Comparison of ENCODE assay signal across 8 mouse cellular contexts in the genomic region with DNA sequence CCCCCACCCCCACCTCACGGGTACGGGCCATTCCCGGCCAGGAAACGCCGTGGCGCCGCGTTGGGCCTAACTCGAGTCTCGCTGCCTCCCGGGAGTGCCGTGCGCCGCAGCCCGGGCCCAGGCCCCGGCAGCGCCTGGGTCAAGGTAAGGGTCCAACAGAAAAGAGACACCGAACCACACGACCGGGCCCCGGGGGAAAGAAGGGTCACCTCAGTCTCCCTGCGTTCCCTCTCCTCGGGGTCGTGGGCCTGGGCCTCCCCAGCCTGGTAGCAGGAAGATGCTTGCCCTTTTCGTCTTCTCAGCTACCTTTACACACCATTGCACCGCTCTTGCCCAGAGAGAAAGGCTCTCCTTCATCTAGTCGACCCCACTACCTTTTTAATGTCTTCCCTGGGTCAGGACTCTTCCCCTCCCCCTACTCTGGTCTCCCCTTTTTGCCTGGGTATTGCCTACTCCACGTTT. TPM values are rescaled to one million over a fixed set of nuclear protein-coding genes. Genes with fewer than 3 reads are reported as not detected.
A peak's percentile ranks its signal among the peaks of the same experiment; 100 is the strongest.
DNase-seq lines count a peak whose midpoint lies in the region; ATAC-seq and TF ChIP-seq lines count a peak whose summit lies in the region.

No protein-coding gene starts in this region.

- peak overlapping the region; percentile 100 for H3K27ac ChIP-seq in kidney, embryonic 14.5 days (ENCODE audit: low read depth, low read length)
- peak overlapping the region; percentile 100 for H3K27ac ChIP-seq in bone marrow, adult 2 months (ENCODE audit: control insufficient read depth, insufficient read depth, low read depth, low read length, poor library complexity)
- H3K27ac ChIP-seq in hindbrain, embryonic 13.5 days, result peak overlapping the region; percentile 100
- H3K27ac ChIP-seq in midbrain, embryonic 14.5 days (replicated peaks; ENCODE audit: low read depth, low read length), result peak overlapping the region; percentile 100

- DNase-seq in kidney, postnatal 36 days, result no peak
- peak; percentile 45 for DNase-seq in midbrain, embryonic 14.5 days
- DNase-seq in layer of hippocampus, adult 11-12 months (ENCODE audit: low spot score), result no peak
- DNase-seq in urinary bladder, postnatal 14 days (ENCODE audit: low spot score), result no peak
- DNase-seq in thymus, postnatal 0 days (ENCODE audit: low spot score), result no peak

- no peak for ATAC-seq in kidney, embryonic 14.5 days (ENCODE audit: low FRiP score, low TSS enrichment)
- no peak for ATAC-seq in hindbrain, embryonic 13.5 days (ENCODE audit: low FRiP score)
- no peak for ATAC-seq in midbrain, embryonic 14.5 days (ENCODE audit: low FRiP score, low TSS enrichment)

- H3K27me3 ChIP-seq in kidney, embryonic 14.5 days (ENCODE audit: control insufficient read depth, insufficient read depth, low read length), result no peaks in the 10 kb centered on the region
- H3K27me3 ChIP-seq in hindbrain, embryonic 13.5 days, result no peaks in the 10 kb centered on the region
- H3K27me3 ChIP-seq in midbrain, embryonic 14.5 days (ENCODE audit: control insufficient read depth, insufficient read depth, low read length), result no peaks in the 10 kb centered on the region

- H3K4me2 ChIP-seq in kidney, embryonic 14.5 days (replicated peaks; ENCODE audit: low read depth, low read length), result peak overlapping the region; percentile 89
- peak overlapping the region; percentile 99 for H3K4me2 ChIP-seq in hindbrain, embryonic 13.5 days
- peak overlapping the region; percentile 70 for H3K4me2 ChIP-seq in midbrain, embryonic 14.5 days (ENCODE audit: low read length)

- WGBS in kidney, embryonic 14.5 days, result under 1% methylated on average over 13 of the region's 28 CpGs
- 0% methylated on average over 28 of the region's 28 CpGs for WGBS in bone marrow, adult 2 months
- under 1% methylated on average over 28 of the region's 28 CpGs for WGBS in hindbrain, embryonic 13.5 days
- WGBS in midbrain, embryonic 14.5 days, result under 1% methylated on average over 28 of the region's 28 CpGs

- no peak for TF ChIP-seq CTCF in bone marrow, adult 2 months (IDR thresholded peaks at IDR 0.05; ENCODE audit: control insufficient read depth, insufficient read depth, low read length)

- peak overlapping the region; percentile 100 for H3K9ac ChIP-seq in kidney, embryonic 14.5 days (ENCODE audit: low read depth, low read length)
- H3K9ac ChIP-seq in hindbrain, embryonic 13.5 days, result peak overlapping the region; percentile 96
- peak overlapping the region; percentile 96 for H3K9ac ChIP-seq in midbrain, embryonic 14.5 days (replicated peaks; ENCODE audit: low read length)

- H3K4me3 ChIP-seq in kidney, embryonic 14.5 days (ENCODE audit: low read length), result peak overlapping the region; percentile 95
- peak overlapping the region; percentile 94 for H3K4me3 ChIP-seq in bone marrow, adult 2 months (replicated peaks; ENCODE audit: control insufficient read depth, low read depth, low read length)
- peak overlapping the region; percentile 83 for H3K4me3 ChIP-seq in hindbrain, embryonic 13.5 days
- peak overlapping the region; percentile 93 for H3K4me3 ChIP-seq in midbrain, embryonic 14.5 days (replicated peaks; ENCODE audit: low read depth, low read length)

- no peaks in the 10 kb centered on the region for H3K9me3 ChIP-seq in kidney, embryonic 14.5 days (ENCODE audit: control insufficient read depth, low read length)
- no peaks in the 10 kb centered on the region for H3K9me3 ChIP-seq in hindbrain, embryonic 13.5 days
- H3K9me3 ChIP-seq in midbrain, embryonic 14.5 days (ENCODE audit: control insufficient read depth, low read length), result no peaks in the 10 kb centered on the region

- H3K4me1 ChIP-seq in kidney, embryonic 14.5 days (ENCODE audit: control insufficient read depth, insufficient read depth, low read length), result peaks cover 33% of the 10 kb centered on the region
- no peaks in the 10 kb centered on the region for H3K4me1 ChIP-seq in bone marrow, adult 2 months (ENCODE audit: control insufficient read depth, insufficient read depth, low read length)
- H3K4me1 ChIP-seq in hindbrain, embryonic 13.5 days (replicated peaks), result peaks cover 56% of the 10 kb centered on the region
- H3K4me1 ChIP-seq in midbrain, embryonic 14.5 days (ENCODE audit: control insufficient read depth, insufficient read depth, low read length), result peaks cover 51% of the 10 kb centered on the region

- TF ChIP-seq POLR2A in bone marrow, adult 2 months (IDR thresholded peaks at IDR 0.05; ENCODE audit: borderline replicate concordance, control insufficient read depth, low read depth, low read length), result no peak

- no peaks in the 10 kb centered on the region for H3K36me3 ChIP-seq in kidney, embryonic 14.5 days (ENCODE audit: control insufficient read depth, insufficient read depth, low read length)
- H3K36me3 ChIP-seq in hindbrain, embryonic 13.5 days, result no peaks in the 10 kb centered on the region
- no peaks in the 10 kb centered on the region for H3K36me3 ChIP-seq in midbrain, embryonic 14.5 days (ENCODE audit: control insufficient read depth, insufficient read depth, low read length)

RNA-seq across cellular contexts. Expression of gene Setd5, which starts 0.4 kb away (rescaled TPM):
- polyA plus RNA-seq in kidney, embryonic 14.5 days (2014; fragmentation: Nextera tagmentation; extraction: Ambion mirVana), result 88.6 and 107 TPM in 2 replicates
- polyA plus RNA-seq in bone marrow, adult 2 months (2011; ENCODE audit: insufficient read depth, insufficient read length, low replicate concordance, missing spikeins), result 25.6 and 45.1 TPM in 2 replicates
- 51.2 and 54.7 TPM in 2 replicates for polyA plus RNA-seq in hindbrain, embryonic 13.5 days (2015; fragmentation: Nextera tagmentation; extraction: Ambion mirVana)
- 57.0 and 57.9 TPM in 2 replicates for polyA plus RNA-seq in midbrain, embryonic 14.5 days (2014; fragmentation: Nextera tagmentation; extraction: Ambion mirVana)
- polyA plus RNA-seq in thymus, postnatal 0 days (2015; fragmentation: Nextera tagmentation; extraction: Ambion mirVana), result 36.5 and 45.2 TPM in 2 replicates

RNA-seq across cellular contexts. Expression of gene Thumpd3, which starts 31.6 kb away (rescaled TPM):
- 50.8 and 56.9 TPM in 2 replicates for polyA plus RNA-seq in kidney, embryonic 14.5 days (2014; fragmentation: Nextera tagmentation; extraction: Ambion mirVana)
- polyA plus RNA-seq in bone marrow, adult 2 months (2011; ENCODE audit: insufficient read depth, insufficient read length, low replicate concordance, missing spikeins), result 28.8 and 34.7 TPM in 2 replicates
- polyA plus RNA-seq in hindbrain, embryonic 13.5 days (2015; fragmentation: Nextera tagmentation; extraction: Ambion mirVana), result 56.4 and 58.8 TPM in 2 replicates
- 48.3 and 50.0 TPM in 2 replicates for polyA plus RNA-seq in midbrain, embryonic 14.5 days (2014; fragmentation: Nextera tagmentation; extraction: Ambion mirVana)
- 67.9 and 68.5 TPM in 2 replicates for polyA plus RNA-seq in thymus, postnatal 0 days (2015; fragmentation: Nextera tagmentation; extraction: Ambion mirVana)
